Mouse (Mus musculus): ENCODE results near the gene Plscr3.
A peak's percentile ranks its signal among the peaks of the same experiment; 100 is the strongest.

DNA sequence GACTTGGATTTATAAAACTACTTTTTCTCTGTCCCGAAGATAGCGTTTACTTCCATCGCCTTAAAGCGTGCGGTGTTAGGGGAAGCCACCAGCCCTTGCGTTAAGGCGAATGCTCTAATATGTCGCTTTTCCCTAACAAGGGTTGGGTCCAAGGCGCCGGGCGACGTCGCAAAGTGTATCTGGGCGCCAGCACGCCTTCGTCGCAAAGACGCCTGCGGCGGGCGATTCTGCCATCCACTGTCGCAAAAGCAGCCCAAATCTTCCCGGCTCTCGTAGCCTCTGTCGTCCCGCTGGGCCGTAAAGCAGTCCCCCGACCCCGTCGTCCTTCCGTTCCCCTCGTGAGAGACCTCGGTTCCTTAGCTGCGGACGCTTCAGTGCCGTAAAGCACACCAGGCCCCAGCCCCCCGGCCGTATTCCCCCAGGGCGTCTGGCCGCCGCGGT, 55.2 kb downstream of the Plscr3 start:
- TF ChIP-seq CTCF (IDR thresholded peaks at IDR 0.05; ENCODE audit: extremely low read depth, insufficient read depth, insufficient read length, insufficient replicate concordance) (no peak), POLR2A (IDR thresholded peaks at IDR 0.05; ENCODE audit: low read depth, low read length) (peak; percentile 45; the same call in 1 of the 2 replicates)

All from spleen, adult 2 months (tissue).